In the genomic region with DNA sequence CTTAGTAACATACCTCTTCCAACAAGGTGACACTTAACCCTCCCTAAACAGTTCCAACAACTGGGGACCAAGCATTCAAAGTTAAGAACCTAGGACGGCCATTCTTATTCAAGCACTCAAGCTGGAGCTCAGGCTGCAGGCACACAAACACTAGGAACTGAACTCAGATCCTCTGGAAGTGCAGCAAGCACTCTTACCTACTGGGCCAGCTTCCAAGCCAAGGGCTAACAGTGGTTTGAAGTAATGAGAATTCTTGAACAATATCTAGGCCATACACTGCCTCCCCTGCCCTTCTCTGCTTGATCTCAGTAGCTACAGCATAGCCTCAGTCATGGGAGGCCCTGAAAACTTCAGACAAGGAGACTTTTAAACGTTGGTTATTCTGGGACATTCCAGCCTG, we compare ENCODE assay signal across 8 mouse cellular contexts.
"Had no signal": no experiment of that assay in that cellular context is flagged by ENCODE, and none has a peak within 500 bp of the region (broad histone marks: within the 10 kb centered on the region; RNA-seq: fewer than 3 reads in every experiment).

No protein-coding gene starts in this region.

- DNase-seq: kidney, adult 8-10 months; layer of hippocampus, adult 9-11 months; left cerebral cortex, postnatal 4 days; lung, embryonic 14.5 days had no signal

- H3K4me1 ChIP-seq: liver, embryonic 12.5 days; midbrain, embryonic 12.5 days; neural tube, embryonic 15.5 days had no signal

- H3K27me3 ChIP-seq: liver, embryonic 12.5 days; midbrain, embryonic 12.5 days; neural tube, embryonic 15.5 days had no signal

- H3K4me2 ChIP-seq: liver, embryonic 12.5 days; lung, embryonic 14.5 days; midbrain, embryonic 12.5 days; neural tube, embryonic 15.5 days had no signal

- ATAC-seq: liver, embryonic 12.5 days had no signal

- H3K9me3 ChIP-seq: liver, embryonic 12.5 days; midbrain, embryonic 12.5 days; neural tube, embryonic 15.5 days had no signal

- H3K36me3 ChIP-seq: liver, embryonic 12.5 days; midbrain, embryonic 12.5 days; neural tube, embryonic 15.5 days had no signal

- H3K27ac ChIP-seq: kidney, postnatal 0 days; liver, embryonic 12.5 days; midbrain, embryonic 12.5 days; neural tube, embryonic 15.5 days had no signal

- H3K4me3 ChIP-seq: liver, embryonic 12.5 days; midbrain, embryonic 12.5 days; neural tube, embryonic 15.5 days had no signal

- H3K9ac ChIP-seq: liver, embryonic 12.5 days; lung, embryonic 14.5 days; midbrain, embryonic 12.5 days; neural tube, embryonic 15.5 days had no signal
